Mouse (Mus musculus) megakaryocyte, embryonic 14.5 days (primary cell): ENCODE measurements around the gene Pex1.

ENCODE experiments used
- FLI1 ChIP-seq: IDR thresholded peaks from 2 replicates; pipeline ENCODE4 v1.6.1; 2012; ENCODE audit warnings: low read length, inconsistent platforms, mixed read lengths
- GATA1 ChIP-seq: IDR thresholded peaks from 3 replicates; pipeline ENCODE4 v1.6.1; 2012; ENCODE audit warnings: mixed read lengths, low read length, inconsistent platforms, borderline replicate concordance

DNA sequence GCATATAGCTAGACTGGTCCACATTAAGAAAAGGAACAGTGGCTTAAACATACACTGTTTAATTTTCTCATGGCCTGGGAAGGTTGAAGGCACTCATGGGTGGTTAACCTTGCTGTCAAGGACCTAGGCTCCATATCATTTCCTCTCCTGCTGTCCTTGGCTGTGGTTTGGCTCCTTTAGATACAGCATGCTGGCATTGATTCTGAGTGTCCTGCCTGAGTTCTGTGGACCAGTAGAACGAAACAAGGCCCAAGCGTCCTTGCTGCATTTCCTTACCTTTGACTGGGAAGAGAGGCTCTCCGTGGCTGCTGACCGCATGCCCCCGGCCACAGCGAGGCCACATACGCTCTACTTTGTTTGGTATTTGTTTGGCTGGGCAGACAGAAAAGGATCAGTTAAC is 13.4 kb downstream of the Pex1 start:
- no peak for TF ChIP-seq GATA1
- TF ChIP-seq FLI1: no peak
